Mouse (Mus musculus) kidney, postnatal 25 days (tissue): ENCODE results near the gene Trim75.
A peak's percentile ranks its signal among the peaks of the same experiment; 100 is the strongest.

Experiments used
- DNase-seq, 2 experiments: peaks; one replicate each; pipeline ENCODE4 v3.0.0; 2021; ENCODE audit warnings: mixed read lengths in 2 of 2

Gene Trim75

GRCm38 (mm10) chr8:64987731-64988130 is at the start of gene Trim75:
TSS of gene Trim75 (minus strand) at chr8:64987831.
- DNase-seq = peak in 1 of 2 experiments; percentile 2

- peak; percentile 61 to 83 for DNase-seq
Measured at GRCm38 (mm10) chr8:65037117-65037533, 49.5 kb upstream of the Trim75 start, which contains the start of gene Apela. TSS of gene Apela (minus strand) at chr8:65037336.

GRCm38 (mm10) chr8:65034136-65034535 is 46.5 kb upstream of the Trim75 start:
- DNase-seq = no peak

GRCm38 (mm10) chr8:65033056-65033455 is 45.4 kb upstream of the Trim75 start:
- no peak for DNase-seq

DNA sequence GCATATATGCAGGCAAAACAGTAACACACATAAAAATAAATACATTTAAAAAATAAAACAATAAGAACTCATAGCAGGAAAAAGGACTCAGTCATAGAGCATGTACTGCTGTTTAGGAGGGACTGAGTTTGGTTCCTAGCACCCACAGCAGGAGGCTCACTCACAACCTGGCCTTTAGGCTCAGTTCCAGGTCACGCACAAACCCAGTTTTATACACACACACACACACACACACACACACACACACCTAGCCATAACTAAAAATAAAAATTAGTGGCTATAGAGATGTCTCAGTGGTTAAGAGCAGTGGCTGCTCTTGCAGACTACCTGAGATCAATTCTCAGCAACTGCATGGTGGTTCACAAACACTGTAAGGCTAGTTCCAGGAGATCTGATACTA is 44.5 kb upstream of the Trim75 start:
- no peak for DNase-seq

- no peak for DNase-seq
Measured at GRCm38 (mm10) chr8:65030735-65031485, 43.3 kb upstream of the Trim75 start.

GRCm38 (mm10) chr8:65029776-65030175 is 42.1 kb upstream of the Trim75 start:
- DNase-seq = no peak

GRCm38 (mm10) chr8:65028959-65029686 is 41.5 kb upstream of the Trim75 start:
- DNase-seq = no peak

- DNase-seq = peak; percentile 60 to 86
Measured at GRCm38 (mm10) chr8:65022485-65022884, 34.9 kb upstream of the Trim75 start.

GRCm38 (mm10) chr8:65018423-65018822 is 30.8 kb upstream of the Trim75 start, which contains the start of the genes Trim61 and Trim60:
TSS of gene Trim61 (minus strand) at chr8:65018523.
TSS of gene Trim60 (minus strand) at chr8:65018584.
- no peak for DNase-seq

GRCm38 (mm10) chr8:65007616-65008015 is 20.0 kb upstream of the Trim75 start:
- DNase-seq = peak in 1 of 2 experiments; percentile 42

DNA sequence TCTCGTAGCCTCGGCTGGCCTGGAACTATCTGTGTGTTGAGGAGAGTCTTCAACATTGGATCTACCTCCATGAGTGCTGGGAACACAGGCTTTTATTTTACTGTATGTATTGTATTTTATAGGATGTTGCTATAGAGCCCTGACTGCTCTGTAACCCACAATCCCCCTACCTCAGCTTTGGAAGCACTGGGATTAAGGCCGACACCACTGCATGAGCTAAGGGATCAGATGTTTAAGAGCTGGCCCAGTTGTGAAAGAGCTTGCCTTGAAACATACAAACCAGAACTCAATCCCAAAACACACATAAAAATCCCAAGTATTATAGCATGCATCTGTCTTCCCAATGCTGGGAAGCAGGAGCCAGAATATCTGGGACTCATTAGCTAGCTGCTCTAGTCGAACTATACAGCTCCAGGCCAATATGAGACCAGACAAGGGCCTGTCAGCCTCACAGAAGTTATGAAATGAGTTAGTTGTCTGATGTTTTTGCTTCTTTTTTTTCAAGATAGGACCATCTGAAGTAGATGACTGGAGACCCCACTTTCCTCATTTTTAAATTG is 11.3 kb upstream of the Trim75 start:
- DNase-seq = no peak

- peak in 1 of 2 experiments; percentile 29 for DNase-seq
Measured at GRCm38 (mm10) chr8:64983150-64983897, 4.3 kb downstream of the Trim75 start.

DNA sequence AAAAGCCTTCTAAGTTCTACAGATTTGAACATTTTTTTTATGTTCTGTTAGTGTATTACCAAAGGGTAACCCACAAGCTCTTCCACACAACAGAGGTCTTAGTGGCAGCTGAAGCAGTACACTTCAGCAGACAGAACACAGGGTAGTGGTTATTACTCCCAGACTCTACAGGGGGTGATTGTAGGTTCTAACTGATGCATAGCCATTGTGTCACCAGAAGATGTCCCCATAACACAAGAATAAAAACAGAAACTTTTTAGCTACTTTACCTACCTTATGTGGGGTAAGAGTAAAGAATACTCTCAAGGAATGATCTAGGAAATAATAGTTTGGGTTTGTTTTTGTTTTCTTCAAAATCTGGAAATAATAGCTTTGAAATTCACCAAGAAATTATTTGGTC is 24.8 kb downstream of the Trim75 start:
- no peak for DNase-seq

GRCm38 (mm10) chr8:64959025-64959424 is 28.6 kb downstream of the Trim75 start:
- DNase-seq = no peak

GRCm38 (mm10) chr8:64952101-64952500 is 35.5 kb downstream of the Trim75 start:
- no peak for DNase-seq

- DNase-seq = no peak
Measured at GRCm38 (mm10) chr8:64948371-64948770, 39.3 kb downstream of the Trim75 start.

GRCm38 (mm10) chr8:64947698-64948034 is 40.0 kb downstream of the Trim75 start:
- DNase-seq = no peak

DNA sequence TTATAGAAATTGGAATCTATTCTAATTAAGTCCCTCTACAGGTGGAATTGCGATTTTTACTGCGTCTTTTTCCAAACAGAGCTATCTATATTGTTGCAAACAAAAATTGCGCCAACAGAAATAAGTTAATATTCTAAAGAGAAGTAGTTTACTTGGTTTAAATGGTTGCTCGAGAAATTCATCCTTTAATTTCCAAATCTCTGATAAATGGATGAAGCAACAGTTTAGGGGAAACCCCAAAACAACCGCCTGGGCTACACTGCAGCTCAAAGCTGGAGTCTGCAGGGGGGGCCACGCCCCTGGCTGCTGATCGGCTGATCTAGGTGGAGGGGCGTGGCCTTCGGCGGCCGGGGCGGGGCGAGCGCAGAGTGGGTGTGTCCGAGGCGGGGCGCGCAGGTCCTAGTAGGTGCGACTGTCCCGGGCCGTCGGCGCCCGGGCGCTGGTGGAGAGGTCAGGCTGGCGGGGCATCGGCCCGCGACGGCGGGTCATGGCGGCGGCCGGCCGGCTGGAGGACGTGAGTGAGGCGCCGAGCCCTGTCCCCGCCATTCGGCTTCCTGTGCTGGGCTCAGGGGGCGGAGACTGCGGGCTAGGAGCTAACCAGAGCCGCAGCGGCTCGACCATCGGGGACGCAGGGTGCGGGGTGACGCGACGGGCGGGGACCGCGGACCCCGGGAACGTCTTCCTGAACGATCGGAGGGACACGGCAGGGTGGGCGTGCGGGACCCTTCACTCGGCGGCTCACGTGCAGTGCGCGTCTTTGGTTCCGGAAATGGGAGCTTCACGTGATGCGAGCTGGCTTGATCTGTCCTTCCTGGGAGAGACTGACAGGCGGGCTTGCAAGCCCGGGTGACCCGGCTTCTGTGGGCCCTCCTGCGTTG is 40.6 kb downstream of the Trim75 start, which contains the start of gene Tmem192:
Gene Tmem192 (plus strand): TSS at position 366 of the 878 bp plus-strand sequence.
- peak; percentile 97 to 98 for DNase-seq

DNA sequence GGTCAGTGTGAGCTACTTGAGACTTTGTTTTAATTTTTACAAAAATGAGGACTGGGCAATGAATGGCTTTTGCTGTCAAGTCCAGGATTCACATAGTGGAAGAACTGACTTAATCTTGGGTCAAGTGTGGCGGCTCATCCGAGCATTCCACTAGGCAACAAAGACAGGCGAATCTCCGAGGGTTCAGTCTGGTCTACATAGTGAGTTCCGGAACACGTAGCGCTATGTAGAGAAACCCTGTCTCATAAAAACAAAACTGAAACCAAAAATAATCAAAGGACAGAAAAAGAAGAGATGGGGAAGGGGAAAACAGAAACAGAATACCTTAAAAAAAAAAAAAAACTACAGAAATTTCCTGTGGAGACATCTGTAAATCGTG is 41.2 kb downstream of the Trim75 start:
- DNase-seq = no peak

GRCm38 (mm10) chr8:64945606-64946005 is 42.0 kb downstream of the Trim75 start:
- no peak for DNase-seq

GRCm38 (mm10) chr8:64944831-64945230 is 42.8 kb downstream of the Trim75 start:
- DNase-seq = peak in 1 of 2 experiments; percentile 24
